Mouse (Mus musculus): ENCODE results near the gene Atoh8.

The Atoh8 gene

GRCm38 (mm10) chr6:72189061-72189863 lies 46.1 kb downstream of the Atoh8 start:
- peak; percentile 22 for DNase-seq (ENCODE audit: low spot score)

DNA sequence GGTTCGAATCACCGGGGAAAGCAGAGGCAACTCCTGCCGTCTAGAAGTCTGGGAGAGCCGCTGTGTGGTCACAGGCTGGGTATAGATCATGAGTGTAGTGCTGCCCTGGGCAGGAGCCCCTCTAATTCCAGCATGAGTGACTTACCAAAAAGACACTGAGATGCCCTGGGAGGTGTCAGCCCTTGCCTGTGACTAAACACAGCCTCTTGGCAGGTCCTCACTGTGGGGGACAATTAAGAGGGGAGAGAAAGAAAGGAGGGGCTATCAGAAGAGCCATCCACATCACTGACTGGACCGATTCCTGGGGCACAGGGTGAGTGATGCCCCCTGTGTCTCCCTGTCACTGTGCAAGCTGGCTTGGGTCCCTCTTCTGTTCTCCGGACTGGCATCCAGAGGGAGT lies 48.6 kb downstream of the Atoh8 start:
- DNase-seq (ENCODE audit: low spot score) = no peak

- DNase-seq (ENCODE audit: low spot score) = peak; percentile 71
Measured at GRCm38 (mm10) chr6:72185893-72186490, 49.4 kb downstream of the Atoh8 start.

- no peak for DNase-seq (ENCODE audit: low spot score)
Measured at GRCm38 (mm10) chr6:72184576-72184975, 50.8 kb downstream of the Atoh8 start.

DNA sequence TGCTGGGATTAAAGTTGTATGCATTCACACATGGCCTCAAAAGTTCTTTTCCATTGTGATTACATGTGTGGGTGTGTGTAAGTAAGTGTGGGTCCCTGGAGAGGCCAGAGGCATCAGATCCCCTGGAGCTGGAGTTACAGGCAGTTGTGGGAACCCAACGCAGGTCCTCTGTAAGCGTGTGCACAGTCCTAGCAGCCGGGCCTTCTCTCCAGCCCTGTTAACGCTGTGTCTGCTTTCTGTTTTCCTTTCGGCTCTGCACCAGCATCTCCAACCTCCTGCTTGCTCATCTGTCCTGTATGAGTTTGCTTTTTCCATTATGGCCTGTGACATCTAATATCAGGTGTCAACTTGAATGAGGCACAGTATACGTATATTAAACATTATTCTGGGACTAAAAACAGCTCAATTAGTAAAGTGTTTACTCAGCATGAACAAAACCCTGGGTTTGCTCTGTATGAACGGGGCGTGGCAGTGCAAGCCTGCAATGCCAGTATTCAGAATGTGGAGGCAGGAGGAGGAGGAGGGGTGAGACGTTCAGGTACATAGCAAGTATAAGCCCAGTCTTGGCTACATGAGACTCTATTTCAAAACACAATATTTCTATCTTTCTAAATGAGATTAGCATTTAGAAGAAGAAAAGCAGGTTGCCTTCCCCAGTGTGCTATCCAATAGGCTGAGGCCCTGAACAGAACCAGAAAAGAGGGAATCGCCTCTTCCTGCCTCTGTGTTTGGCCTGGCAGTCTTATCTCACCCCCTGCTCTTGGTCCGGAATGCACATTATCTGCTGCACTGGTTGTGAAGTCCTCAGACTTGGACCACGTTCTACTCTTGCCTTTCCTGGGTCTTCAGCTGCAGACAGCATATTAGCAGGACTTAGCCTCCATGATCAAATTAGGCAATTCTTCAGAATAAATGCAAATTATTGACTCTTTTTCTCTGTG lies 55.5 kb downstream of the Atoh8 start:
- DNase-seq (ENCODE audit: low spot score) = no peak

DNA sequence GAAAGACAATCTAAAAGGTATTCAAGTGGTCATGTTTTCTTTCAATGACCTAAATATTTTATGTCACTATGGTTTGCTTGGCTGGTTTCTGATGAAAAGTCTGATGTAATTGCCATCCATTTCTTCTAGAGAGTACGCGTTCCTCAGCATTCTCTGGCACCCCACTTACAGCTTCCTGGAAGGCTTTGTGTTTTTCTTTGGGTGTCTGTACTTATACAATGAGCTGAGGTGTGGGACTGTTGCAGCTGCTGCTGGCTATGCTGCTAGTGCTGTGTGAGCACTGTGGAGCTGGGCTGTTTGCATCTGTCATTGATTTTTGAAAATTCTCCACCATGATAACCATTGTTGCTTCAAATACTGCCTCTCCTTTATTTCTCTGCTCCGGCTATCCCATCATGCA lies 56.4 kb downstream of the Atoh8 start:
- DNase-seq (ENCODE audit: low spot score) = no peak

- no peak for DNase-seq (ENCODE audit: low spot score)
Measured at GRCm38 (mm10) chr6:72177417-72177816, 58.0 kb downstream of the Atoh8 start.

DNA sequence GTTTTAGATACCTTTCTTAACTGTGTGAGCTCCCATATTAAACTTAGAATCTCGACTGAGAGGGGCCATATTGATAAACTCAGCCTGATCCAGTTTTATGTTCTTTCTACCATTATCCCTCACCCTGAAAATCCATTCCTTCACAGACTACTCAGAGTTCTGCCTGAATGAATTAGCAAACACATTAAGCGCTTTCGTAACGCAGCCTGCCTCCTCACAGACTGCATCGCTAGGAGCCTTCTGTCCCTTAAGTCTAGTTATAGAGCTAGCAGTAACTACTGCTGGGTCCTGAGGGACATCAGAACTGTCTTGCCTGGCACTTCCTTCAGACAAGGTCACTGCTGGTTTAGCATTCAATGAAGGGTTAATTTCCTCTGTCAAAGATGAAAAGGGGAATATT lies 59.4 kb downstream of the Atoh8 start:
- no peak for DNase-seq (ENCODE audit: low spot score)

- no peak for DNase-seq (ENCODE audit: low spot score)
Measured at GRCm38 (mm10) chr6:72175419-72175818, 60.0 kb downstream of the Atoh8 start.

- no peak for DNase-seq (ENCODE audit: low spot score)
Measured at GRCm38 (mm10) chr6:72173350-72173749, 62.0 kb downstream of the Atoh8 start.

GRCm38 (mm10) chr6:72171391-72171790 lies 64.0 kb downstream of the Atoh8 start:
- DNase-seq (ENCODE audit: low spot score) = no peak

- DNase-seq (ENCODE audit: low spot score) = no peak
Measured at GRCm38 (mm10) chr6:72165907-72166306, 69.5 kb downstream of the Atoh8 start.

GRCm38 (mm10) chr6:72164321-72165275 lies 70.8 kb downstream of the Atoh8 start:
- DNase-seq (ENCODE audit: low spot score) = peak; percentile 69

DNA sequence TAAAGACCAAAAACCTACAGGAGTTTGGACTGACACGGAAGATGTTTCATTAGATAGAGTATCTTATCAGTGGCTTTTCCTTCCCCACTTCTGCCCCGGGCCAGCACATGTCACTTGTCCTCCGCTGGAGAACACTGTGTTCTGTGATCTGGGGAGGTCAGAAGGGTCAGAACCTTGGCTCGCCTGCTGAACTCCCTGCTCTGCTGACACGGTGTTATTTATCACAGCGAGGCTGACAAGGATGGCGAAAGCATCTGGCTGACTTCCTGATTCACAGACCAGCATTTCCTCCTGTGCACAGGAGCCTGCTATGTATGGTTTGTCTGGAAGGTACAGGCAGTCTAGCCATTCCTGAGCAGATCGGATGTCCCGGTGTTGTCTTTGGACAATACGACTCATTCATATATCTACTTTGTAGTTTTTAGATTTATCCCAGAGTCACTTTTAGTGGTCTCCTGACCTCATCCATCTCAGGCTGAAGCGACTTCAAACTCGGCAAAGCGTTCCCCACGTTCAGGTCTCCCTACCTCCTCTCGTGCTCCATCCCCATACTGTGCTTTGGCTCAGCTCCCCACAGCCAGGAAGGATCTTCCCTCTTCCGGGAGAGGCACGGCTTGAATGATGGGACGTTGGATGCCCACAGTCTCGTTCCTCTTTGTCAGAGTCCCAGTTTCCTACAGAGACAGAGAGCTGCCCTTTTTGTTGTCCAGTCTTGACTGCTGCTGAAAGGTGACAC lies 73.1 kb downstream of the Atoh8 start:
- peak; percentile 75 for DNase-seq (ENCODE audit: low spot score)

- DNase-seq (ENCODE audit: low spot score) = no peak
Measured at GRCm38 (mm10) chr6:72161751-72162150, 73.6 kb downstream of the Atoh8 start.

DNA sequence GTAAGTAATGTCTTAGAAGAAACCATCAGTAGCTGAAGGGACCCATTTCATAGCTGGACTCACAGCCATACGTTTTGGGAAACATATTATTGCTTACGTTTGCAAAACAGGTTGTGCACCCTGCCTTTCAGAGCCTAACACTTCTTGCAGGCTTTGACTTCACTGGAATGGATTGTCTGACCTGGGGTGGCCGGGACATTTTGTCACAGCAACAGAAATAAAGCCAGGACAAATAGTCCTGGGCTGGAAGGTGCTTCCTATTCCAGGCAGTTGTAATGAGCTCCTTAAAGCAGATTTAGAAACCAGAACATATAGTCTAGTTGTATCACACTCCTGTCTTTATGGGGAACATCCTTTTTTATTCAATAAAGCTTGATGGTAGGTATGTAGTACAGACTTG lies 74.4 kb downstream of the Atoh8 start:
- no peak for DNase-seq (ENCODE audit: low spot score)

DNA sequence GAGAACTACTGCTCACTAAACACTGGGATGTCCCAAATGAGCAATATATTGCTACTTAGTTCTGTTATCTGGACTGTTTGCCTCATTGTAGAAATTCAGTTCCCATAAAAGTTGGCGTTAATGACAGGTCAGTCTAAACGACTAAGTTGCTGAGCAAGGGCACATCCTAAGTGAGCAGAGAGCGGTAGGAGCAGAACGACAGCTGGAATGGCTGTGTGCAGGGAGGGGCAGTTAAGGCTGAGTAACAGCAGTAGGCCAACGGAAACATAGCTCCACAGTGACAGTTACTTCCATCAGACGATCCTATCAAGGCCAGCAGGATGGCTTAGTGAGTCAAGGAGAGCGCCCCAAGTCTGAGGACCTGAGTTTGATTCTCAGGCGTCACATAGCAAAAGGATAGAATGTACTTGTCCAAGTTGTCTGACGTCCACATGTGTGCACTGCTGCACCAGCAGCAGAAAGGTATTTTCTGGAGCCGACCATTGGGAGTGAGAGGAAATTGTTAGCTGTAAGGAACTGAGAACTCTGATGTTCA lies 75.4 kb downstream of the Atoh8 start:
- DNase-seq (ENCODE audit: low spot score) = no peak

- no peak for DNase-seq (ENCODE audit: low spot score)
Measured at GRCm38 (mm10) chr6:72158966-72159764, 76.2 kb downstream of the Atoh8 start.

Data from yolk sac, embryonic 10.5 days (tissue).